Mouse (Mus musculus) forelimb bud, embryonic 11.5 days (tissue): ENCODE measurements around the gene Timeless.
"Not testable (repeated sequence)": the region's sequence is repeated elsewhere in the genome, so short reads cannot be mapped to it uniquely, and the experiment has no call there.

Experiments used
- DNase-seq: peaks from one replicate; pipeline ENCODE4 v3.0.0-alpha.2; 2012; ENCODE audit warnings: low read depth, low spot score

Gene Timeless

GRCm38 (mm10) chr10:128255925-128256324 lies 24.1 kb downstream of the Timeless start:
- no peak for DNase-seq

GRCm38 (mm10) chr10:128256328-128256727 lies 24.5 kb downstream of the Timeless start:
- DNase-seq: no peak

- no peak for DNase-seq
Observed at GRCm38 (mm10) chr10:128258953-128259352, 27.1 kb downstream of the Timeless start.

- DNase-seq: no peak
Observed at GRCm38 (mm10) chr10:128259946-128260345, 28.1 kb downstream of the Timeless start.

- DNase-seq: not testable (repeated sequence)
Observed at GRCm38 (mm10) chr10:128260376-128260775, 28.5 kb downstream of the Timeless start.

GRCm38 (mm10) chr10:128262300-128262699 lies 30.4 kb downstream of the Timeless start:
- no peak for DNase-seq

- DNase-seq: no peak
Observed at GRCm38 (mm10) chr10:128263393-128264310, 31.8 kb downstream of the Timeless start.

GRCm38 (mm10) chr10:128268371-128268770 lies 36.5 kb downstream of the Timeless start, which contains the start of gene Apof:
TSS of gene Apof (plus strand) at chr10:128268671.
- DNase-seq: no peak

- DNase-seq: no peak
Observed at GRCm38 (mm10) chr10:128269206-128269910, 37.5 kb downstream of the Timeless start.

- DNase-seq: peak; percentile 96
Observed at GRCm38 (mm10) chr10:128270287-128270841, 38.5 kb downstream of the Timeless start, which contains the start of gene Stat2. TSS of gene Stat2 (plus strand) at chr10:128270559.

- no peak for DNase-seq
Observed at GRCm38 (mm10) chr10:128270866-128271265, 39.0 kb downstream of the Timeless start.

- no peak for DNase-seq
Observed at GRCm38 (mm10) chr10:128271883-128272282, 40.0 kb downstream of the Timeless start.

- DNase-seq: not testable (repeated sequence)
Observed at GRCm38 (mm10) chr10:128272819-128273439, 41.1 kb downstream of the Timeless start.

- not testable (repeated sequence) for DNase-seq
Observed at GRCm38 (mm10) chr10:128275374-128275773, 43.5 kb downstream of the Timeless start.

GRCm38 (mm10) chr10:128278158-128278557 lies 46.3 kb downstream of the Timeless start:
- DNase-seq: no peak

GRCm38 (mm10) chr10:128280943-128281342 lies 49.1 kb downstream of the Timeless start:
- DNase-seq: no peak

GRCm38 (mm10) chr10:128281682-128282081 lies 49.8 kb downstream of the Timeless start:
- DNase-seq: no peak

GRCm38 (mm10) chr10:128282886-128283450 lies 51.1 kb downstream of the Timeless start:
- DNase-seq: no peak

GRCm38 (mm10) chr10:128283604-128284579 lies 52.0 kb downstream of the Timeless start:
- DNase-seq: peak; percentile 72

GRCm38 (mm10) chr10:128290594-128290993 lies 58.7 kb downstream of the Timeless start:
- DNase-seq: not testable (repeated sequence)
